Mouse (Mus musculus): ENCODE results near the gene Pdlim3. TPM values are rescaled to one million over a fixed set of nuclear protein-coding genes. Genes with fewer than 3 reads are reported as not detected.
"Not testable (repeated sequence)": the region's sequence is repeated elsewhere in the genome, so short reads cannot be mapped to it uniquely, and the experiment has no call there.

The Pdlim3 gene
- total RNA-seq (2021) = 1 to 10 TPM; 2.5 to 2.7 TPM
- long read RNA-seq = 0 reads

DNA sequence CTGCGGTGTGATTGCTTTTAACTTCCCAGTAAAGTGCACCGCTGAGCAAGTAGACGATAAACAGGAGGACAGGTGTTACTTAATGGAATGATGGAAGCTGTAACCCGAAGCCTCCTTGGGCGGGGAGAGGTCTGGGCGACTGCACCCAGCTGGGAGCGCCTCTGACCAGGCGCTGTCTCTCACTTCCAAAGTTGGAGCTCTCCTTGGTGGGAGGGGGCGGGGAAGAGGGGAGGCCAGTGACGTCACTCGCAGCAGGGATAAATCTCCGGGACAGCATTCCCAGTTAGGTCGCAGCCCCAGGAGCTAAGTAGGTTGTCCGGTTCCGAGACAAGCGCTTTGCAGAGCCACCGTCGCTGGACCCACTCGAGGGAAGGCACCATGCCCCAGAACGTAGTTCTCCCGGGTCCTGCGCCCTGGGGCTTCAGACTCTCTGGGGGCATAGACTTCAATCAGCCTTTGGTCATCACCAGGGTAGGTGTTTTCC is at the start of gene Pdlim3:
Pdlim3 (plus strand) TSS at position 260 of the 484 bp plus-strand sequence.
- peak in 1 of 2 experiments; percentile 25 for DNase-seq (ENCODE audit: low spot score in 2 of 2)

DNA sequence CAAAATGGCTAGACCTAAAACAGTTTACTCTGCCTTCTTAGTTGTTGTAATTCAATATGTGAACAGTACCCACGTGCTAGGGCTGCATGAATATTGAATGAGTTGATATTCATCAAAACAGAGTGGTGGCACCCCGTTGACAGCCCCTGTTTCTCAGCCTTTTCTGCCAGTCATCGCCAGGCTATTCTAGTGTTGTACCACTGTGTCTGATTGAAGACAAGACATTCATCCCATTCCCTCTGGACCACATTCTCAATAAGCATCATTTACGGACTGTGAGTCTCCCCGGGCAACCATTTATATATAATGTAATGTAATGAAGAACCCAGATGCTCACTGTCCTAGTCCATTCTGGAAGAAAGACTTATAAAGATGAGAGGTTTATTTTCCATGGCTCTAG is 42.0 kb upstream of the Pdlim3 start:
- no peak for DNase-seq (ENCODE audit: low spot score in 2 of 2)

- peak; percentile 76 to 82 for DNase-seq (ENCODE audit: low spot score in 2 of 2)
These were observed 41.0 kb upstream of the Pdlim3 start for GRCm38 (mm10) chr8:45844097-45844885.

DNA sequence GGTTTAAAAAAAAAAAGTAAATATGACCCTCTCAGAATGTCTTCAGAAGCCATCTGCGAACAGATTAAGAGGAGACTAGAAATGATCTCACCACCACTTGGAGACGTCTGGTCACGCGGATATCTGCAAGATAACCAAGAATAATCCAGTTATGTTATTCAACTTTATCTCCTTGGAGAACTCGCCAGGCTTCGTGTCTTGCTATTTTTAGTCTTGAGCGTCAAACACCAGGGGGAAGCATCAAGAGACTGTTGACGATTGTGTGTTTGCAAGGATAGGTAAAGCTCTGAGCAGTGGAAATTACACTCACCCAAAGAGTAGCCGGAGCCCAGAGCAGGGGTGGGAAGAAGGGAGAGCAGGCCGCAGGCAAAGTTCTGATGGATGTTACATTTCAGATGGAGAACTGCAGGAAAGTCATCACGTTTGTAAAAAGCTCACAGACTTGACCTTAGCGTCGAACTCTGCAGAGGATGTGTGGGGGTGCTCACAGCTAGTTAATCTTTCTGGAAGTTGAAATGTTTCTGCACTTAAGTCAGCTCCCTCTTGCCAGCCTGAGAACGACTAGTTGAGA is 40.3 kb upstream of the Pdlim3 start:
- peak in 1 of 2 experiments; percentile 27 for DNase-seq (ENCODE audit: low spot score in 2 of 2)

DNA sequence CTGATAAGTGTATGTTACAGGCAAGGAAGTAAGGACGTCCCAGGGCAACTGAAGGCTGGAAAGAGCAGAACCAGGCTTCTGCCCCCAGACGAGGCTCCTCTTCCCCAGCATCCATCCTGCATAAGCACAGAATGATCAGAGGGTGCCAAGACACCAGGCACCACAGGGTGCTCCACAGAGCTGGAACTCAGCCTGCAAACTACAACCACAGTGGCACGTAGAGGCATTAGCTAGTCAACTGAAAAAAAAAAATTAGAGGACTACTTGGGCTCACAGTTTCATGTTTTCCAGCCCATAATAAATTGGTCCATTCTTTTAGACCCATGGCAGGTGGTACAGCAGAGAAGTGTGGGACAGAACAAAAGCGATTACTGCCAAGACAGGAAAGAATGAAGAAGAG is 39.4 kb upstream of the Pdlim3 start:
- DNase-seq (ENCODE audit: low spot score in 2 of 2) = no peak

DNA sequence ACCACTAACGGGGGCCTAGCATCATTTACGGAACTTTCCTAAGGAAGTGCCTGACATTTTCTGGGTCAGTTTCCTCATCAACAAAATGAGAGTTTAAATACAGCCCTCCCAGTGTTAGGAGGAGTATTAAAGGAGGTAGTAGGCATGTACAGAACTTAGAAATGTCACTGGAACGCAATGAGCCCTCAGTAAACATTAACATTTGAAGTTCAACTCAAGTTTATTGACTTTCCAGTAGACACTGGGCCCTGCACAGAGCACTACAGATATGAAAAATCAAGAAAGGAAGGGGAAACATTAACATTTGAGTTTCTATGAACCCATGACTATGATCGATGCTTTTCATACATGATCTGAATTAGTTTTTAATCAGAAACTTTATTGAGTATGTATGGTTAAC is 30.1 kb upstream of the Pdlim3 start:
- DNase-seq (ENCODE audit: low spot score in 2 of 2) = no peak

- DNase-seq (ENCODE audit: low spot score in 2 of 2) = no peak
These were observed 27.5 kb upstream of the Pdlim3 start for GRCm38 (mm10) chr8:45857734-45858133.

GRCm38 (mm10) chr8:45858391-45858790 is 26.9 kb upstream of the Pdlim3 start:
- no peak for DNase-seq (ENCODE audit: low spot score in 2 of 2)

DNA sequence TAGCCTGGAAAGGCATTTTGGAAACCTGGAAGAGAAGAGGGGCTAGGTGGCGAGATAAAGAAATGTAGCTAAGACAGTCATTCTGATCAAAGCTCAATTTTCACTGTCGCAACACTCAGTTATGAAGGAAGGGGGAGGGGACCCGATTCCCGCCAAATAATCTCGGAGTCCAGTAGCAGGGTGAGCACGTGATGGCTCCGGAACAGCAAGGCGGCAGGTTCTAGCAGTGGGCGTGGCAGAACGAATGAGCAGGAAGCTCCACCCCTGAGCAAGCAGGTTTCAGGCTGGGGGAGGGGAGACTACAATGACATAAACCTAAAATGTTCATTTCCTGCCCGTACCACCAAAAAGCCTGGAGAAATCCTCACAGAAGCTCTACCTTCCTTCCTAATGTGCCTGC is 13.7 kb upstream of the Pdlim3 start:
- DNase-seq (ENCODE audit: low spot score in 2 of 2) = not testable (repeated sequence)

GRCm38 (mm10) chr8:45872077-45872476 is 13.2 kb upstream of the Pdlim3 start:
- no peak for DNase-seq (ENCODE audit: low spot score in 2 of 2)

DNA sequence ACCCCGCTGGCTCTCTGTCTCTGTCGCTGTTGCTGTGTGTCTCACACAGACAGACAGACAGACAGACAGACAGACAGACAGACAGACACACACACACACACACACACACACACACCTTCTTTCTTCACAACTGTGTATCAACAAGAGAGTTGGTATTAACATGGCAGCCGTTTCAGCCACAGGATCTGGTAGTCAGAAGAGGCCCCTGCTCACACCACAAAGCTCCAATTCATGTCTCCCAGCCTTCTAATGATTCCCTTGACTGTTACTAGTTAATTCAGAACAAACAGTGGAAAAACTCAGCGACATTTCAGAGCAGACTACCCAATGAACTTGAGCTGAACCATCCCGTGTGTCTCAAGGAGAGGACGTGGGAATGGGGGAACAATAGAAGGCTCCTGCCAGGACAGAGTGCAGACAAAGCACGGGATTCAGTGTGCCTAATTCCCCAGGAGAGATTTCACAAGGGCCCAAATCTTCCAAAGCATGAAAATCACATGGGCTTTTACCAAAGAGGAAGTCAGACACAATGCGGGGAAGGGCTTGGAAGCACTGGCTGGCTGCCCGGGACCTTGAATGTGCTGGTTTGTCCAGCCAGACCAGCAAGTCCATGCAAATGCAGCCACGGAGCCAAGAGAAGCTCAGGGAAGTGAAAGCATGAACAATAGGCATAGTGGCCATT is 10.2 kb upstream of the Pdlim3 start:
- peak; percentile 65 to 75 for DNase-seq (ENCODE audit: low spot score in 2 of 2)

GRCm38 (mm10) chr8:45876397-45876796 is 8.9 kb upstream of the Pdlim3 start:
- no peak for DNase-seq (ENCODE audit: low spot score in 2 of 2)

DNA sequence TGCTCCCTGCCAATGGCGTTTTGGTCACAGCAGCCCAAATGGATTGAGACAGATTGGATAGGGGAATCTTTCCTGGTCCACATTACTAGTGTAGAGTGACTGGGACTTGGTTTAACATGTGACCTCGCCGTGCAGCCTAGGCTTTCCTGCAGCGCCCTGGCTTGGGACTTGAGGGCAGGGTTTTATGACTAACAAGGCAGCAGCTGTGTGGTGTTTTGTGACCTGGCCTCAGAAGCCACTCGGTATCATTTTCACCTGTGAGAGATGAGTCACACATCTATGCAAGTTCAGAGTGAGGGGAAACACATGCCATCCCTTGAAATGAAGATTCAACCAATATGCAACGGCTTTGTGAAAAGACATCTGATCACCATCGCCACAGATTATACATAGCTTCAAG is 7.6 kb upstream of the Pdlim3 start:
- DNase-seq (ENCODE audit: low spot score in 2 of 2) = no peak

DNA sequence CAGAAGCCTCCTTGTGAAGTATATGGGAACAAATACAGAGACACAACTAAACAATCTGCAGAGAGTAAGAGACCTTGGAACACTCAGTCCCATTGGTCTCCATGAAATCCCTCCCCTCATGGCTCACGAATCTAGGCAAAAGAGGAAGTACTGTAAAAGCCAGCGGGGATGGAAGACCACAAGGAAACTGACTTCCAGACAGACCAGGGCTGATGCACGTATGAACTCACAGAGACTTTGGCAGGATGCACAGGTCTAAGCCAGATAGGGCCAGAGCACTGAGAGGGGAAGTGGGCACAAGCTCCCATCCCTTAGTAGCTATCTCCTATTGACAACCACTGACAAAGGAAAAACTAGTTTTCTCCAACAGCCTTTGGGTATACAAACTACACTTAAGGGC is 4.8 kb upstream of the Pdlim3 start:
- no peak for DNase-seq (ENCODE audit: low spot score in 2 of 2)

DNA sequence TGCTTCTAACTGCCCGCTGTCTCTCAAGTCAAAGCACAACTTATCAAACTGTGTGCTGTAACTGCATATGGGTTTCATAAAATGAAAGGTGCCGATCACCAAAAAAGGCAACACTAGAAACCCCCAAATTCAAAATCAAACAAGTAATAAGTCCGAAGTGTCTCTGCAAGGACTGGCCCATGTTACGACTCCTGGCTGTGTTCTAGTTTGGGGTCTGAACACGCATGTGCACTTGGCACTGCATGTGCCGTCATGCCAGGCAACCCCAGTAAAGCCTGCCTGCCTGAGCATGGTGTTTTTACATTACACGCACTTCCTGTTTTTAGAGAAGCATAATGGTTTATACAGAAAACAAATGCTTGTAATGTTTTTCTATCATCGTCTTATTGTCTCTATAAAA is 3.5 kb upstream of the Pdlim3 start:
- no peak for DNase-seq (ENCODE audit: low spot score in 2 of 2)

- no peak for DNase-seq (ENCODE audit: low spot score in 2 of 2)
These were observed 1.5 kb upstream of the Pdlim3 start for GRCm38 (mm10) chr8:45883793-45884192.

DNA sequence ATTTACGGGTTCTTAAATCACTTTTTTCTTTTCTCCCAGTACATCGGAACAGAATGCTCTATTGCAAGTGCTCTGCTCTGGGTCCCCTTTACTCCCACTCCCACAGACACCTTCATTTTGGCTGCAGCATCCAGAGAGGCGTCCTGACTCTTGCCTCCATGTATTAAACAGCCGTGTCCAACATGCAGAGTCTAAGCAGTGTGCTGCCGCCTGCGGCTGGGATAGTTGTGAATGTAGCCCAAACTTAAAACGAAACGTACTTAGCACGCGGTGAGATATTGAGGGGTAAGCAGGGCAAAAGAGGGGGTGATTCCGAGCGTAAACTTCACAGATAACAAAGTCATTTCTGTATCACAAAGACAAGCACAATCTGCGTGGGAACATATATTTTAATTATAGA is 709 bp upstream of the Pdlim3 start:
- DNase-seq (ENCODE audit: low spot score in 2 of 2) = no peak

- no peak for DNase-seq (ENCODE audit: low spot score in 2 of 2)
These were observed 514 bp downstream of the Pdlim3 start for GRCm38 (mm10) chr8:45885775-45886174.

DNA sequence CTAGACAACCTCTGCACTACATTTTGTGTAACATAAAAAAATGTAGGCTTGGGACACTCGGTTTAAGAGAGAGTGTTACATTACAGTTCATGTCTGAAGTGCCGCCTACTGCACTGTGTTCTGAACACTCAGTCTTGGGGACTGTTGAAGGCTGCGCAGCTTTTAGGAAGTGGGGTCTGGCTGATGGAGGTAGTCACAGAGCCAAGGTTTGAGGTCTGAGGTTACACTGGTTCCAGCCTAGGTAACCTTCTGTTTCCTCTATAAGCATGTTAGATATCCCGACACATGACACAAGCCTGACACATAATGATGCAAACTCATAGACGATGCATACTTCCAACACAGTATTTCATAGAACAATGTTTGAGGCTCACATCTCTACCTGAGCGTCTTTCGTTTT is 4.5 kb downstream of the Pdlim3 start:
- DNase-seq (ENCODE audit: low spot score in 2 of 2) = no peak

DNA sequence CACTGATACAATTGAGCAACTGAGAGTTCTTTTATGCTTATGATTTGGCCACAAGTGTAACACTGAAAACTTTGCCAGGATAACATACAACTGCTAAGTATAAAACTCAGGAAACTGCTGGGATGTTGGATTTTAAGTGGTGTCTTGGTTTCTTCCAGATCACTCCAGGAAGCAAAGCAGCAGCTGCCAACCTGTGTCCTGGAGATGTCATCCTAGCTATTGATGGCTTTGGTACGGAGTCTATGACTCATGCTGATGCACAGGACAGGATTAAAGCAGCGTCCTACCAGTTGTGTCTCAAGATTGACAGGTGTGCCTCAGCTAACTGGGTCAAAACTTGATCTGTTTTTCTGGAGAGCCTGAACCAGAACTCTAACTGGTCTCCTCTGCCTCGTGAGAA is 11.3 kb downstream of the Pdlim3 start:
- no peak for DNase-seq (ENCODE audit: low spot score in 2 of 2)

- no peak for DNase-seq (ENCODE audit: low spot score in 2 of 2)
These were observed 14.5 kb downstream of the Pdlim3 start for GRCm38 (mm10) chr8:45899783-45900182.

DNA sequence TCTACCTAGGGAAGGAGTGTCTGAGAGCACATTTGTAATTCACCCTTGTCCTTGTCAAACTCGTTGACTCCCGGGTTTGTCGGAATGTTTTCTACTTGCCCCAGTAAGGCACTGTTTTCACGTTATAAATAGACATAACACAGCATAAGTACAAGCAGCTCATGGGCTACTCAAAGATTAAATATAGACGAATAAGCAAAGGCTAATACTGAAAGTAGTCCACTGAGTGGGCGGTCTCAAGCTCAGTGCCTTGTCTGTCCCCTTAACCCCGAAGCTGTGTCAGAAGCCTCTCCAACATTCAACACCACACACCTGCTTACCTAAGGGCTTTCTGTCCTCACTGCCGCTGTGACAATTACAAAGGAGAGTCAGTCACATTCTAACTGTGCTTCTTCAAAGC is 16.4 kb downstream of the Pdlim3 start:
- no peak for DNase-seq (ENCODE audit: low spot score in 2 of 2)

Measured in layer of hippocampus, postnatal 10 days (tissue).